Mouse (Mus musculus) monocyte, adult 5-6 weeks (primary cell): ENCODE data around the gene Axin1. TPM values are rescaled to one million over a fixed set of nuclear protein-coding genes. Genes with fewer than 3 reads are reported as not detected.

Source experiments
- ATAC-seq: fragments of 153-309, 156-312 bp; replicated peaks from 2 replicates; pipeline ENCODE4 v1.8.0; 2017; ENCODE audit warnings: mild to moderate bottlenecking; ENCODE audit not compliant: low TSS enrichment, insufficient number of reproducible peaks, severe bottlenecking, poor library complexity, low FRiP score
- total RNA-seq: library from RNA; stranded (forward); fragments of 200-1000, 200-491, 200-594 nt; gene quantifications from 3 replicates; pipeline ENCODE4 v1.2.3, GENCODE M21; 2017

Axin1 gene
- total RNA-seq, 1 experiment from 2014 or later = 305 TPM

DNA sequence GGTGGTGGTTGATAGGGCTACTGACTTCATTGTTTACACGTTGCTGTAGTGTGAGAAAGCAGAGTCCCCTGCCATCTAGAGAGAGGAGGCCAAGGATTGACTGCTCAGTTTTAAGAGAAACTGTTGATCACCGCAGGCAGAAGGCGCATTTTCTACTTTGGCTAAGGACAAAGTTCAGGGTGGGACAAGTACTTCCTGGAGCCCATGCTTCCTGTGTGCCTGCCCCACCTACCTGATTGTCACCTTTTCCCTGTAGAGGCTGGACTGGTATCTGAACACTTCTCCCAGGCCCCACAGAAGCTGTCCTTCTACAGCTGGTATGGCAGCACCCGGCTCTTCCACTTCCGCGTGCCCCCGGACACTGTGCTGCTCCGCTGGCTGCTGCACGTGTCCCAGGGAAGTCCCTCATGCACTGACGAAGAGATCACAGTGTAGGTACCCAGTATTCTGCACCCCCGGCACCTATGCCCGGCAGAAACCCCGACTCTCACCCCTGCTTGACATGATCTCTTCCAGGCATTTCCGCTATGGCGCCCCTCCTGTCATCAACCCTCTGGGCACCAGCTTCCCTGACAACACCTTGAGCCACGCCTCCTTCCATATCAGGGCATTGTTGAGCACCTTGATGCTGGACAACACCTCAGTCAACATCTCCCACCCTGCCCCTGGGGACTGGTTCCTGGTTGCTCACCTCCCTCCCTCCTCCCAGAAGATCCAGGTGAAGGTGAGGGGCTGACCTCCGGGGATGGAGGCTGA, 21.8 kb upstream of the Axin1 start:
- no peak for ATAC-seq

DNA sequence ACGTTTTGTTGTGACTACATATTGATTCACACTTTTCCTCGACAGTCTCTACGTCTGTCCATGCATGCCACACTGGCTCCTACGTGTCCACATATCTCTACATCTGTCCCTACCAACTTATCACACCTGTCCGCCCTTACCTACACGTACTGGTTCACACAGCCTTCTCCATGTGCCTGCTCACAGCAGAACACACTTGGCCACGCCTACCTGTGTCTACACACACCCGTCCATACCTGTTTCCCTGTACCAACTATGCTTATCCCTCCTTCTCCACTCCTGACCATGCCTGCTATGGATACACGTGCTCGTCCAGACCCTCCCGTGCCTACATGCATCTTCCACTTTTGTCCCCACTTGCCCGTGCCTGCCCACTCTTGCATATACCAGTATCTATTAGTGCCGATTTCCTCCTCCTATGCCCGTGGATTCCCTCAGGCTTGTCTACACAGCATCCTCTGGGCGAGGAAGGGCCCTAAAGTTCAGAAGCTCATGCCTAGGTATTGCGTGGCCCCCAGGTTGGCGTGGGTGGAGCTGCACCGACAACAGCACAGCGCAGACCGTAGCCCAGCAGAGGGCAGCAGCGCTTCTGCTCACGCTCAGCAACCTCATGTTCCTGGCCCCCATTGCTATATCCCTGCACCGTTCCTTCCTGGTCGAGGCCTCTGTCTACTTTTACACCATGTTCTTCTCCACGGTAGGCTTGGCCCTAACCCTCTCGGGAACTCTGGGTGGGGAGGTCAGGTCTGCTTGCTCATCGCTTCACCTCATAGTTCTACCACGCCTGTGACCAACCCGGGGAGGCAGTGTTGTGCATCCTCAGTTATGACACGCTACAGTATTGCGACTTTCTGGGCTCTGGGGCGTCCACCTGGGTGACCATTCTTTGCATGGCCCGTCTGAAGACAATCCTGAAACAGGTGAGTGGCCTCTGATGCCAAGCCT, 18.4 kb upstream of the Axin1 start:
- peak; percentile 25; the same call in 1 of the 2 replicates for ATAC-seq

- no peak for ATAC-seq
Measured at GRCm38 (mm10) chr17:26122431-26123140, 15.9 kb upstream of the Axin1 start.

GRCm38 (mm10) chr17:26123267-26123684, 15.2 kb upstream of the Axin1 start, which contains the start of gene Mrpl28:
Mrpl28 (plus strand) TSS chr17:26123500.
- peak; percentile 86 for ATAC-seq

- ATAC-seq = no peak
Measured at GRCm38 (mm10) chr17:26124560-26124959, 13.9 kb upstream of the Axin1 start.

- no peak for ATAC-seq
Measured at GRCm38 (mm10) chr17:26125226-26125625, 13.3 kb upstream of the Axin1 start.

- no peak for ATAC-seq
Measured at GRCm38 (mm10) chr17:26131062-26131732, 7.3 kb upstream of the Axin1 start.

DNA sequence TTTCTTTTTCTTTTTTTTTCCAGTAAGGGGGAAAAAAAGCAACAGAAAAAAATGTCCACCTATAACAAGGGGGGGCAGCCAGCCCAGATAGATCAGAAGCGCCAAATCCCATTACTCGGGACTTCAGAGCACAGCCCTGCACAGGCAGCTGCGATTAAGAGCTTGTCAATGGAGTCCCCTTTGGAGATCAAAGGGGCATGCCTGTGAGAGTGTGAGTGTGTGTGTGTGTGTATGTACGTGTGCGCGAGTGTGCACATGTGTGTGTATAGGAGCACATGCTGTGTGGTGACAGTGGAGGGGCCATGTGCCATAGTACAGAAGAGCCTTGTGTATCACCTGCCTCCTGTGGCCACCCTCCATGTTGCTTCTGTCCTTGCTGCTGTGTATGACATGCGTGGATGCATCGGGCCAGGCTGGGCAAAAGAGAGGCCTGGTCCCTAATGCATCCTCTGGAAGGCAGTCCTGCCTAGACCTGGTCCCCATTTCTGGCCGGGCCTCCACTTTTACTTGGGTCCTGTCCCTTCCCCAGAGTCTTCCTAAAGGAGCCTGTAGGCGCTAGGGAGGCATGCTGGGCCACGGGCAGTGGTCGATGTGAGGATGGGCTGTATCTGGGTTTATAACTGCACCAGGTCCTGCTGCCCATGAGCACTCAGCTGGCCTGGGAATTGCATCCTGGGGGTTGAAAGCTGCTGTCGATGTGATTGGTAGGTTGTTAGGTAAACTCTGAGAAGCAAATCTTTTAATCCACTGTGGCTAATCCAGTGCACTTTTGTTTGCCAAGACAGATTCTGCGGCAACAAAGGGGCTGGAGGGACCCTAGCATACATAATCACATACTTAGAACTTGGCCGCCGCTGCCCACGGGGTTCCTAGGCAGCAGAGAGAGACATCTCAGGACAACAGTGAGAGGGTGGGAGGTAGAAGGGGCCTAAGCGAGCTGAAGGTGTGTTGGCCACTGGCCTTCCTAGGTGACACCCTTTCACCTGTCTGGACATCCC, 6.3 kb upstream of the Axin1 start:
- ATAC-seq = no peak

- no peak for ATAC-seq
Measured at GRCm38 (mm10) chr17:26137106-26137750, 1.3 kb upstream of the Axin1 start.

DNA sequence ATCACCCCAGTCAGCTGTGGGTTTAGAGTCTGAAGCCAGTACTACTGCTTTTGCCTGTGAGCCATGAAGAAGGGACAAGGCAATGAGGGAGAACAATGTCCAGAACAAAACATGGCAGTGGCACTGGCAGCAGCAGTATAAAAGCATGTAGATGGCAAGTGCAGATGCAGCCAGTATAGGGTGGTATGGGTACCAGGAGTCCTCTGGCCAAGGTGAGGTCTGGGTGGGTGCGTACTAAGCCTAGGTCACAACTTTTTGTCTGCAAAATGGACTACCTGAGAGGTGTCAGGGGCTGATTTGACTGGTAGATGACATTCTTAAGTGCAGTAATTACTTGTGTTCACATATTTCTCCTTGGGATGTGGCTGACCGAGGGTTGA, 747 bp upstream of the Axin1 start:
- no peak for ATAC-seq

- ATAC-seq = no peak
Measured at GRCm38 (mm10) chr17:26138901-26139381, 453 bp downstream of the Axin1 start.

DNA sequence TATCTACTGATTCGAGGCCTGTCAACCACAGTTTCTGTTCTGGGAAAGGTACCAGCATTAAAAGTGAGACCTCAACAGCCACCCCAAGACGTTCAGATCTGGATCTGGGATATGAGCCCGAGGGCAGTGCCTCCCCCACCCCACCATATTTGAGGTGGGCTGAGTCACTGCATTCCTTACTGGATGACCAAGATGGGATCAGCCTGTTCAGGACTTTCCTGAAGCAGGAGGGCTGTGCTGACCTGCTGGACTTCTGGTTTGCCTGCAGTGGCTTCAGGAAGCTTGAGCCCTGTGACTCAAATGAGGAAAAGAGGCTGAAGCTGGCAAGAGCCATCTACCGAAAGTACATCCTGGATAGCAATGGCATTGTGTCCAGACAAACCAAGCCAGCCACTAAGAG, 4.3 kb downstream of the Axin1 start:
- no peak for ATAC-seq

DNA sequence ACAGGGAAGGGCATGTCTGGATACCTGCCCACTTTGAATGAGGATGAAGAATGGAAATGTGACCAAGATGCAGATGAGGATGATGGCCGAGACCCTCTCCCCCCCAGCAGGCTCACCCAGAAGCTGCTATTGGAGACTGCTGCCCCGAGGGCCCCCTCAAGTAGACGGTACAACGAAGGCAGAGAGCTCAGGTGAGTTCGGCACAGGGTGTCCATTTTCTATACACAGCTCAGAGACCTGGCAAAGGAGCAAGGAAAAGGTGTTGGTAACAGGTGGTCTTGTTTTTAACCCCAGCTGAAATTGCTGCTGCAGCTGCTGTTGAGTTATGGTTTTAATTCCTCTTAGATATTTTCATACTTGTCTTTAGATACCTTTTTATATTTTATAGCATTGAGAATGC, 4.9 kb downstream of the Axin1 start:
- ATAC-seq = no peak

DNA sequence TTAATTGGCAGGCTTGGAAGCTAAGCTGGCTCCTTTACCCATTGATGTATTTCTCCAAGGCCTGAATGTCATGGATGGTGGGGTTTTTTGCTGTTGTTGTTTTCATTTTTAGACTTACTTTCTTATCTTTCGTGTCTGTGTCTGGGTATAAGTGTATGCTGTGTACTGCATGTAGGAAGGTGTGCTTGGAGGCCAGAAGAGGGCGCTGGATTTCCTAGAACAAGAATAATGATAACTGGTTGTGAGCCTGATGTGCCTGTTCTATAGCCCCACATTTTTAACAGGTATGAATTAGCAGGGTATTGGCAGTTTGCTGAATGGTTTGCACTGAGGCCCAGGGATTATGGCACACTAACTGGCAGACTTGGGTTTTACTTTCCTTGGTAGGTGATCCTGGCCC, 10.6 kb downstream of the Axin1 start:
- ATAC-seq = no peak

GRCm38 (mm10) chr17:26151886-26152630, 13.6 kb downstream of the Axin1 start:
- no peak for ATAC-seq

GRCm38 (mm10) chr17:26162736-26163135, 24.2 kb downstream of the Axin1 start:
- ATAC-seq = no peak
